Mouse (Mus musculus): ENCODE results near the gene Mlx. TPM values are rescaled to one million over a fixed set of nuclear protein-coding genes. Genes with fewer than 3 reads are reported as not detected.

Mlx gene
- polyA plus RNA-seq, 1 experiment from 2014 or later = 60.5 TPM

GRCm38 (mm10) chr11:101131187-101131586, 44.1 kb downstream of the Mlx start:
- WGBS = 96% methylated on average over 2 of the region's 2 CpGs

GRCm38 (mm10) chr11:101131701-101132100, 44.6 kb downstream of the Mlx start:
- Histone ChIP-seq H3K9me3 (peaks cover 5% of the 10 kb centered on the region; the same call in 1 of the 2 replicates), H3K4me3 (no peak overlapping the region), H3K36me3 (peaks cover 8% of the 10 kb centered on the region), H3K4me1 (no peaks in the 10 kb centered on the region), H3K4me2 (replicated peaks) (no peak overlapping the region), H3K9ac (replicated peaks) (no peak overlapping the region), H3K27me3 (no peaks in the 10 kb centered on the region; the same call in 1 of the 2 replicates), H3K27ac (replicated peaks) (no peak overlapping the region)
- no peak for ATAC-seq (ENCODE audit: low FRiP score, low read depth)
- WGBS = 88% methylated on average over 6 of the region's 6 CpGs

More at GRCm38 (mm10) chr11:101131187-101131586, 44.1 kb downstream of the Mlx start:
- Histone ChIP-seq H3K9me3 (peaks cover 5% of the 10 kb centered on the region; the same call in 1 of the 2 replicates), H3K9ac (replicated peaks) (no peak overlapping the region), H3K4me2 (replicated peaks) (no peak overlapping the region), H3K4me3 (no peak overlapping the region), H3K27ac (replicated peaks) (no peak overlapping the region), H3K36me3 (peaks cover 13% of the 10 kb centered on the region), H3K4me1 (no peaks in the 10 kb centered on the region), H3K27me3 (no peaks in the 10 kb centered on the region; the same call in 1 of the 2 replicates)
- no peak for ATAC-seq (ENCODE audit: low FRiP score, low read depth)

- H3K4me2 ChIP-seq (replicated peaks) = no peak overlapping the region
- no peaks in the 10 kb centered on the region for H3K9me3 ChIP-seq
- H3K9ac ChIP-seq (replicated peaks) = no peak overlapping the region
- no peaks in the 10 kb centered on the region for H3K36me3 ChIP-seq
- H3K4me3 ChIP-seq = no peak overlapping the region
- H3K27me3 ChIP-seq = no peaks in the 10 kb centered on the region; the same call in 1 of the 2 replicates
- no peak overlapping the region for H3K27ac ChIP-seq (replicated peaks)
- ATAC-seq (ENCODE audit: low FRiP score, low read depth) = no peak
- WGBS = 83% methylated on average over 12 of the region's 12 CpGs
- H3K4me1 ChIP-seq = no peaks in the 10 kb centered on the region
Measured at GRCm38 (mm10) chr11:101133037-101133436, 46.0 kb downstream of the Mlx start.

- H3K9me3 ChIP-seq = no peaks in the 10 kb centered on the region
- peaks cover 6% of the 10 kb centered on the region; the same call in 1 of the 2 replicates for H3K4me1 ChIP-seq
- H3K27ac ChIP-seq (replicated peaks) = no peak overlapping the region
- H3K4me2 ChIP-seq (replicated peaks) = no peak overlapping the region
- no peak overlapping the region for H3K9ac ChIP-seq (replicated peaks)
- no peaks in the 10 kb centered on the region for H3K36me3 ChIP-seq
- no peak for ATAC-seq (ENCODE audit: low FRiP score, low read depth)
- H3K27me3 ChIP-seq = no peaks in the 10 kb centered on the region; the same call in 1 of the 2 replicates
- H3K4me3 ChIP-seq = no peak overlapping the region
- WGBS = 84% methylated on average over 13 of the region's 13 CpGs
Measured at GRCm38 (mm10) chr11:101134217-101134865, 47.3 kb downstream of the Mlx start.

- H3K4me1 ChIP-seq = peaks cover 9% of the 10 kb centered on the region; the same call in 1 of the 2 replicates
- H3K4me2 ChIP-seq (replicated peaks) = no peak overlapping the region
- H3K27ac ChIP-seq (replicated peaks) = no peak overlapping the region
- H3K27me3 ChIP-seq = peaks cover 12% of the 10 kb centered on the region
- no peak for ATAC-seq (ENCODE audit: low FRiP score, low read depth)
- H3K4me3 ChIP-seq = no peak overlapping the region
- H3K36me3 ChIP-seq = no peaks in the 10 kb centered on the region
- no peak overlapping the region for H3K9ac ChIP-seq (replicated peaks)
- no peaks in the 10 kb centered on the region for H3K9me3 ChIP-seq
- 84% methylated on average over 7 of the region's 7 CpGs for WGBS
Measured at GRCm38 (mm10) chr11:101137000-101137399, 49.9 kb downstream of the Mlx start.

- Histone ChIP-seq H3K9ac (replicated peaks) (peak overlapping the region; percentile 11; the same call in 1 of the 2 replicates), H3K36me3 (no peaks in the 10 kb centered on the region), H3K4me2 (replicated peaks) (peak overlapping the region; percentile 32), H3K27me3 (peaks cover 13% of the 10 kb centered on the region), H3K4me1 (peaks cover 13% of the 10 kb centered on the region), H3K9me3 (no peaks in the 10 kb centered on the region), H3K27ac (replicated peaks) (peak overlapping the region; percentile 35), H3K4me3 (peak overlapping the region; percentile 14; the same call in 1 of the 2 replicates)
- 29% methylated on average over 15 of the region's 15 CpGs for WGBS
- no peak; the same call in 1 of the 2 replicates for ATAC-seq (ENCODE audit: low FRiP score, low read depth)
Measured at GRCm38 (mm10) chr11:101138536-101139181, 51.6 kb downstream of the Mlx start.

GRCm38 (mm10) chr11:101140164-101140819, 53.2 kb downstream of the Mlx start:
- Histone ChIP-seq H3K27me3 (peaks cover 13% of the 10 kb centered on the region), H3K4me3 (peak overlapping the region; percentile 24), H3K4me2 (replicated peaks) (peak overlapping the region; percentile 42), H3K9me3 (no peaks in the 10 kb centered on the region), H3K36me3 (no peaks in the 10 kb centered on the region), H3K4me1 (peaks cover 17% of the 10 kb centered on the region), H3K9ac (replicated peaks) (no peak overlapping the region), H3K27ac (replicated peaks) (no peak overlapping the region)
- 41% methylated on average over 27 of the region's 27 CpGs for WGBS
- ATAC-seq (ENCODE audit: low FRiP score, low read depth) = no peak

GRCm38 (mm10) chr11:101141088-101141487, 54.0 kb downstream of the Mlx start:
- Histone ChIP-seq H3K4me2 (replicated peaks) (no peak overlapping the region), H3K9me3 (no peaks in the 10 kb centered on the region), H3K27me3 (peaks cover 13% of the 10 kb centered on the region), H3K4me1 (peaks cover 17% of the 10 kb centered on the region), H3K36me3 (no peaks in the 10 kb centered on the region), H3K4me3 (no peak overlapping the region), H3K27ac (replicated peaks) (no peak overlapping the region), H3K9ac (replicated peaks) (no peak overlapping the region)
- no peak for ATAC-seq (ENCODE audit: low FRiP score, low read depth)
- WGBS = 79% methylated on average over 8 of the region's 8 CpGs

Small RNAs within 50 kb of the gene (microRNA-seq; reads per million reads assigned to microRNA genes)
- not detected for gene Gm27626

Other genes starting within 250 kb of the Mlx start
- gene Stat5b, start 236.6 kb upstream of the Mlx start, polyA plus RNA-seq (2016; fragmentation: Nextera tagmentation; extraction: Ambion mirVana) = 18.8 and 19.4 TPM in 2 replicates
- 1.5 and 1.8 TPM in 2 replicates for gene Stat5a, start 227.9 kb upstream of the Mlx start, polyA plus RNA-seq (2016; fragmentation: Nextera tagmentation; extraction: Ambion mirVana)
- 31.7 and 35.0 TPM in 2 replicates for gene Stat3, start 147.7 kb upstream of the Mlx start, polyA plus RNA-seq (2016; fragmentation: Nextera tagmentation; extraction: Ambion mirVana)
- 41.8 and 51.0 TPM in 2 replicates for gene Cavin1, start 116.4 kb upstream of the Mlx start, polyA plus RNA-seq (2016; fragmentation: Nextera tagmentation; extraction: Ambion mirVana)
- gene Atp6v0a1, start 77.8 kb upstream of the Mlx start, polyA plus RNA-seq (2016; fragmentation: Nextera tagmentation; extraction: Ambion mirVana) = 65.6 and 67.5 TPM in 2 replicates
- 10.9 and 11.1 TPM in 2 replicates for gene Naglu, start 17.3 kb upstream of the Mlx start, polyA plus RNA-seq (2016; fragmentation: Nextera tagmentation; extraction: Ambion mirVana)
- gene Hsd17b1, start 8.9 kb upstream of the Mlx start, polyA plus RNA-seq (2016; fragmentation: Nextera tagmentation; extraction: Ambion mirVana) = 0.22 and 0.31 TPM in 2 replicates
- 51.7 and 53.9 TPM in 2 replicates for gene Coasy, start 4.7 kb upstream of the Mlx start, polyA plus RNA-seq (2016; fragmentation: Nextera tagmentation; extraction: Ambion mirVana)
- 41.7 and 42.4 TPM in 2 replicates for gene Psmc3ip, start 8.2 kb downstream of the Mlx start, polyA plus RNA-seq (2016; fragmentation: Nextera tagmentation; extraction: Ambion mirVana)
- 21.8 and 23.1 TPM in 2 replicates for gene Retreg3, start 32.6 kb downstream of the Mlx start, polyA plus RNA-seq (2016; fragmentation: Nextera tagmentation; extraction: Ambion mirVana)
- gene Tubg1, start 32.7 kb downstream of the Mlx start, polyA plus RNA-seq (2016; fragmentation: Nextera tagmentation; extraction: Ambion mirVana) = 96.3 and 97.4 TPM in 2 replicates
- 9.0 and 10.3 TPM in 2 replicates for gene Tubg2, start 68.6 kb downstream of the Mlx start, polyA plus RNA-seq (2016; fragmentation: Nextera tagmentation; extraction: Ambion mirVana)
- 0.74 and 0.94 TPM in 2 replicates for gene Cntnap1, start 83.2 kb downstream of the Mlx start, polyA plus RNA-seq (2016; fragmentation: Nextera tagmentation; extraction: Ambion mirVana)
- gene Plekhh3, start 84.1 kb downstream of the Mlx start, polyA plus RNA-seq (2016; fragmentation: Nextera tagmentation; extraction: Ambion mirVana) = 12.3 and 12.6 TPM in 2 replicates
- gene Ccr10, start 88.2 kb downstream of the Mlx start, polyA plus RNA-seq (2016; fragmentation: Nextera tagmentation; extraction: Ambion mirVana) = 0.10 and 0.17 TPM in 2 replicates
- gene Ezh1, start 139.2 kb downstream of the Mlx start, polyA plus RNA-seq (2016; fragmentation: Nextera tagmentation; extraction: Ambion mirVana) = 12.6 and 14.4 TPM in 2 replicates
- gene Ramp2, start 158.8 kb downstream of the Mlx start, polyA plus RNA-seq (2016; fragmentation: Nextera tagmentation; extraction: Ambion mirVana) = 70.3 and 76.3 TPM in 2 replicates
- 101 and 102 TPM in 2 replicates for gene Vps25, start 166.4 kb downstream of the Mlx start, polyA plus RNA-seq (2016; fragmentation: Nextera tagmentation; extraction: Ambion mirVana)
- 7.8 and 10.2 TPM in 2 replicates for gene Wnk4, start 173.3 kb downstream of the Mlx start, polyA plus RNA-seq (2016; fragmentation: Nextera tagmentation; extraction: Ambion mirVana)
- gene Cntd1, start 191.7 kb downstream of the Mlx start, polyA plus RNA-seq (2016; fragmentation: Nextera tagmentation; extraction: Ambion mirVana) = 1.3 and 1.6 TPM in 2 replicates
- gene Coa3, start 191.8 kb downstream of the Mlx start, polyA plus RNA-seq (2016; fragmentation: Nextera tagmentation; extraction: Ambion mirVana) = 196 and 198 TPM in 2 replicates
- 162 and 173 TPM in 2 replicates for gene Becn1, start 215.0 kb downstream of the Mlx start, polyA plus RNA-seq (2016; fragmentation: Nextera tagmentation; extraction: Ambion mirVana)
- gene Psme3, start 228.9 kb downstream of the Mlx start, polyA plus RNA-seq (2016; fragmentation: Nextera tagmentation; extraction: Ambion mirVana) = 163 and 180 TPM in 2 replicates
- gene Aoc2, start 237.8 kb downstream of the Mlx start, polyA plus RNA-seq (2016; fragmentation: Nextera tagmentation; extraction: Ambion mirVana) = 2.1 and 3.1 TPM in 2 replicates
- not detected in 2 replicates for gene Aoc3, start 243.3 kb downstream of the Mlx start, polyA plus RNA-seq (2016; fragmentation: Nextera tagmentation; extraction: Ambion mirVana)